Mouse (Mus musculus): ENCODE results near the gene Efhc1. TPM values are rescaled to one million over a fixed set of nuclear protein-coding genes. Genes with fewer than 3 reads are reported as not detected.

Efhc1 gene
- total and polyA plus RNA-seq, 3 experiments, result not detected

DNA sequence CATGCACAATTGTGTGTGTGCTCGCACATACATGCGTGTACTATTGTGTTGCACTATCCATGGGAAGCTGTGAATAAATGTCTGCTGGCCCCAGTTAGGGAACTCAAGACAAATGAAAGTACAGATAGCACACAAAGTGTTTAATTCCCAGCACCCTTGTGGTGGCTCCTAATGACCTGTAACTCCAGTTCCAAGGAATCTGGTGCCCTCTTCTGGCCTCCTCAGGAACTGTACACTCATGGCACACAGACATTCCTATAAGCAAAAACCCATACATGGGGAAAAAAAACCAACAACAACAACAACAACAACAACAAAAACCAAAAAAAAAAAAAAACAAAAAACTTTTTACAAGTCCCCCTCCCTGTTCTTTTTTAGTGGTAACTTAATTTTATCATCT lies 8.4 kb upstream of the Efhc1 start:
- in situ Hi-C loops (cut with MboI; ENCODE audit: low pct_ligation_motif_present, low pct_unique_long_range_greater_than_20kb, low sequenced_read_pairs), result no loop called here
- dilution Hi-C loops (cut with MboI; ENCODE audit: extremely low pct_ligation_motif_present, extremely low pct_unique_long_range_greater_than_20kb, low sequenced_read_pairs), result no loop called here
- Histone ChIP-seq H3K4me2 (ENCODE audit: insufficient read depth, low read depth, poor library complexity, severe bottlenecking) (no peak overlapping the region), H3K9me3 (replicated peaks; ENCODE audit: low read length) (peaks cover 2% of the 10 kb centered on the region), H3K79me2 (replicated peaks; ENCODE audit: control insufficient read depth, extremely low read depth, insufficient read depth, poor library complexity, severe bottlenecking) (no peaks in the 10 kb centered on the region), H3K4me1 (ENCODE audit: control insufficient read depth in 1 of 2, insufficient read depth in 2 of 2) (peaks cover 0 to 3% of the 10 kb centered on the region in 2 experiments; a peak in 1 of 4 replicates), H3K27me3 (replicated peaks) (no peaks in the 10 kb centered on the region), H3K9ac (ENCODE audit: insufficient read depth, low read depth) (no peak overlapping the region), H3K27ac (ENCODE audit: insufficient read depth, low read depth) (no peak overlapping the region), H3K36me3 (replicated peaks in 1 of 2; ENCODE audit: control insufficient read depth in 1 of 2, insufficient read depth in 1 of 2, low read length in 1 of 2) (no peaks in the 10 kb centered on the region), H3K4me3 (replicated peaks in 1 of 3; ENCODE audit: low read depth in 2 of 3, low read length in 2 of 3, poor library complexity in 1 of 3) (no peak overlapping the region)
- no peak for TF ChIP-seq CHD1 (IDR thresholded peaks at IDR 0.05; ENCODE audit: low read depth, low read length)
- no peak for TF ChIP-seq IRF4 (IDR thresholded peaks at IDR 0.05; ENCODE audit: low read depth, low read length)
- TF ChIP-seq ETS1 (conservative IDR thresholded peaks at IDR 0.05; ENCODE audit: low read depth, low read length), result no peak
- TF ChIP-seq USF1 (IDR thresholded peaks at IDR 0.05; ENCODE audit: low read depth, low read length), result no peak
- TF ChIP-seq MYC (IDR thresholded peaks at IDR 0.05; ENCODE audit: low read depth, low read length), result no peak
- TF ChIP-seq GABPA (IDR thresholded peaks at IDR 0.05; ENCODE audit: insufficient replicate concordance, low read depth, low read length), result no peak
- TF ChIP-seq MAX (IDR thresholded peaks at IDR 0.05; ENCODE audit: low read length), result no peak
- TF ChIP-seq CTCF (conservative IDR thresholded peaks at IDR 0.05 in 1 of 2, IDR thresholded peaks at IDR 0.05 in 1 of 2; ENCODE audit: low read depth in 2 of 2, low read length in 2 of 2), result peak in 1 of 2 experiments; percentile 33; a peak in 2 of 4 replicates
- peak; percentile 11 for DNase-seq (ENCODE audit: extremely low read depth)

DNA sequence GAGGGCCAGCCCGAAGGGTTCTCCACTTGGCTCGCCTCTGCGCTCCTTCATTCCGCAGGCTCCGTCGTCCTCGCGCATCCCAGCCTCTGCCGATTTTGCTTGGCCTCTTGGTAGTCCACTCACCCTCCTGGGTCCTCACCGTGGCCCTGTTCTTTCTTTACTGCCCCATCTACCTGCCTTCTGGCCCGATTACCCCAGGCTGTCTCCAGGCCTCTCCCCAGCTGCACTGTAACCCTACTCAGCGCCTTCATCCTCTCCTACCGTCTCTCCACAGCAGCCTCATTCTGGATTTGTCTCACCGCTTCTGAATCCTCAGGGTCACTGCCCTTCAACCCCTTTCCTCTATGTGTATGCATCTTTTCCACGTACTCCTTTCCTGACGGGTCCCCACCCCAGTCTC lies 373 bp downstream of the Efhc1 start:
- Histone ChIP-seq H3K4me1 (ENCODE audit: control insufficient read depth in 1 of 2, insufficient read depth in 2 of 2) (no peaks in the 10 kb centered on the region), H3K4me3 (replicated peaks in 1 of 3; ENCODE audit: low read depth in 2 of 3, low read length in 2 of 3, poor library complexity in 1 of 3) (no peak overlapping the region), H3K4me2 (ENCODE audit: insufficient read depth, low read depth, poor library complexity, severe bottlenecking) (no peak overlapping the region), H3K27me3 (replicated peaks) (no peaks in the 10 kb centered on the region), H3K9ac (ENCODE audit: insufficient read depth, low read depth) (no peak overlapping the region), H3K79me2 (replicated peaks; ENCODE audit: control insufficient read depth, extremely low read depth, insufficient read depth, poor library complexity, severe bottlenecking) (no peaks in the 10 kb centered on the region), H3K27ac (ENCODE audit: insufficient read depth, low read depth) (no peak overlapping the region), H3K9me3 (replicated peaks; ENCODE audit: low read length) (no peaks in the 10 kb centered on the region), H3K36me3 (replicated peaks in 1 of 2; ENCODE audit: control insufficient read depth in 1 of 2, insufficient read depth in 1 of 2, low read length in 1 of 2) (no peaks in the 10 kb centered on the region)
- no peak for DNase-seq (ENCODE audit: extremely low read depth)
- in situ Hi-C loops (cut with MboI; ENCODE audit: low pct_ligation_motif_present, low pct_unique_long_range_greater_than_20kb, low sequenced_read_pairs) (no loop called here), dilution Hi-C loops (cut with MboI; ENCODE audit: extremely low pct_ligation_motif_present, extremely low pct_unique_long_range_greater_than_20kb, low sequenced_read_pairs) (no loop called here)
- TF ChIP-seq JUND (conservative IDR thresholded peaks at IDR 0.05; ENCODE audit: low read depth, low read length) (no peak), IRF4 (IDR thresholded peaks at IDR 0.05; ENCODE audit: low read depth, low read length) (no peak), SMC3 (IDR thresholded peaks at IDR 0.05; ENCODE audit: low read depth, low read length) (no peak), KAT2A (IDR thresholded peaks at IDR 0.05; ENCODE audit: insufficient replicate concordance, low read length) (no peak), ZMIZ1 (IDR thresholded peaks at IDR 0.05; ENCODE audit: low read depth, low read length) (no peak), NELFE (IDR thresholded peaks at IDR 0.05; ENCODE audit: low read depth, low read length) (no peak), CTCF (conservative IDR thresholded peaks at IDR 0.05 in 1 of 2, IDR thresholded peaks at IDR 0.05 in 1 of 2; ENCODE audit: low read depth in 2 of 2, low read length in 2 of 2) (no peak), USF1 (IDR thresholded peaks at IDR 0.05; ENCODE audit: low read depth, low read length) (no peak), RAD21 (IDR thresholded peaks at IDR 0.05; ENCODE audit: low read depth, low read length) (no peak), SIN3A (IDR thresholded peaks at IDR 0.05; ENCODE audit: low read length) (no peak), HCFC1 (IDR thresholded peaks at IDR 0.05; ENCODE audit: low read depth, low read length) (no peak), EP300 (IDR thresholded peaks at IDR 0.05; ENCODE audit: low read length) (no peak), NRF1 (IDR thresholded peaks at IDR 0.05; ENCODE audit: low read depth, low read length) (no peak), GABPA (IDR thresholded peaks at IDR 0.05; ENCODE audit: insufficient replicate concordance, low read depth, low read length) (no peak), MAX (IDR thresholded peaks at IDR 0.05; ENCODE audit: low read length) (no peak), TBP (conservative IDR thresholded peaks at IDR 0.05; ENCODE audit: low read depth, low read length) (no peak), ETS1 (conservative IDR thresholded peaks at IDR 0.05; ENCODE audit: low read depth, low read length) (no peak), E2F4 (IDR thresholded peaks at IDR 0.05; ENCODE audit: insufficient replicate concordance, low read depth, low read length) (no peak), MYC (IDR thresholded peaks at IDR 0.05; ENCODE audit: low read depth, low read length) (no peak)
